Mouse (Mus musculus) hindbrain, embryonic 10.5 days (tissue): ENCODE measurements around the gene Prkca. TPM values are rescaled to one million over a fixed set of nuclear protein-coding genes. Genes with fewer than 3 reads are reported as not detected.

Experiments
- DNase-seq: peaks from one replicate; pipeline ENCODE4 v3.0.0-alpha.2; 2017; ENCODE audit warnings: low spot score
- H3K27ac ChIP-seq: fragments of 300-500 bp; sonication (generic); 2 replicates; pipeline ENCODE4 v1.5.1; 2016; ENCODE audit warnings: mild to moderate bottlenecking, moderate library complexity
- H3K27me3 ChIP-seq: fragments of 300-500 bp; sonication (generic); 2 replicates; pipeline ENCODE4 v1.6.1; 2016; ENCODE audit warnings: mild to moderate bottlenecking; ENCODE audit not compliant: poor library complexity, insufficient read depth, severe bottlenecking
- H3K36me3 ChIP-seq: fragments of 300-500 bp; sonication (generic); 2 replicates; pipeline ENCODE4 v1.6.1; 2016; ENCODE audit warnings: mild to moderate bottlenecking, moderate library complexity
- H3K4me1 ChIP-seq: fragments of 300-500 bp; sonication (generic); replicated peaks from 2 replicates; pipeline ENCODE4 v1.6.1; 2016; ENCODE audit warnings: mild to moderate bottlenecking
- H3K4me3 ChIP-seq: fragments of 300-500 bp; sonication (generic); 2 replicates; pipeline ENCODE4 v1.5.1; 2016; ENCODE audit warnings: mild to moderate bottlenecking, moderate library complexity
- H3K9me3 ChIP-seq: fragments of 300-500 bp; sonication (generic); 2 replicates; pipeline ENCODE4 v1.6.1; 2016; ENCODE audit warnings: mild to moderate bottlenecking, moderate library complexity
- WGBS: fragments of 180-500 bp; shearing (Covaris S2); methylation state at CpG from one replicate; pipeline ENCODE4 v1.1.7; 2016; 5-methylcytosine and 5-hydroxymethylcytosine counted together
- polyA plus RNA-seq: library from polyadenylated mRNA; unstranded; fragments of >200 nt; fragmentation: Nextera tagmentation; extraction: Ambion mirVana; gene quantifications from 2 replicates; pipeline ENCODE4 v1.2.1, GENCODE M21; 2016

Prkca gene
- polyA plus RNA-seq, 1 experiment from 2014 or later = 3.4 TPM

DNA sequence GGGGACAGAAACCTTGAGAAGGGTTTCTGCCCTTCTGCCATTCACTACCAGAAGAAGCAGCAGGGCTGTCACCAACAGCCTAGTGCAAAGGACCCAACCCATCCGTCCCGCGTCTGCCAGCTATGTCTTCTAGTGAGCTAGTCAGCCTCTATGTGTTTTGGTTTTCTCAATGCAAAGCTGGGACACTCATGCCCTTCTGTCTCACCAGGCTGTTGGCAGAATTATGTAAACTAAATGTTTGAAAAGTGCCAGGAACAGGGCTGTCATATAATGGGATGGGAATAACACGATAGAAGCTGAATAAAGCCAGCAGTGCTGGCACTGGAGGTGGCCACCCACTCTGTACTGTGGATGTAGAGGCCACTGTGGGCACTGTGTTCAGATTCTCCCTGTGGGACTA lies 393.1 kb downstream of the Prkca start:
- WGBS = 93% methylated on average over 4 of the region's 4 CpGs
- H3K27ac ChIP-seq = no peak overlapping the region
- DNase-seq = no peak

DNA sequence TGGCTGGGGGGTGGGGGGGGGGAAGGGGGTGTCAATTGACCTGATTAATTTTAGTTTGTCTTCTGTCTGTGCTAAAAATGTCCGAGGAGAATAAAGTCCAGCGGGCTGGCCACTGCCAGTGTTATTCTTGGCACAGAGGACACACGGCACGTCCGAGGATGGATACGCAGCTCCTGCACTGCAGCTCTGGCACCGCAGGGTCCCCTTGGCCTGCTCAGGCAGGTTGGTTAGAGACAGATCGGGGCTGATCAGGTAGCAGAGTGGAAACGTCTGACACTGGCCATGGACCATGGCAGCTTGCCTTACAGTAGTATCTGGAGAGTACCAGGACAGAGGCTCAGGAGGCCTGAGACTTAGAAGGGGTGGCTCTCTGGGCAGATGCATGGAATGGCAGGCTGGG lies 393.5 kb downstream of the Prkca start:
- no peak for DNase-seq
- Histone ChIP-seq H3K9me3 (no peaks in the 10 kb centered on the region), H3K36me3 (no peaks in the 10 kb centered on the region), H3K27me3 (no peaks in the 10 kb centered on the region), H3K27ac (no peak overlapping the region), H3K4me1 (peaks cover 7% of the 10 kb centered on the region; the same call in 1 of the 2 replicates), H3K4me3 (no peak overlapping the region)
- WGBS = 82% methylated on average over 9 of the region's 9 CpGs

More for the DNA sequence above, 393.1 kb downstream of the Prkca start:
- no peaks in the 10 kb centered on the region for H3K9me3 ChIP-seq
- no peaks in the 10 kb centered on the region for H3K36me3 ChIP-seq
- H3K27me3 ChIP-seq = no peaks in the 10 kb centered on the region
- H3K4me1 ChIP-seq = peaks cover 7% of the 10 kb centered on the region; the same call in 1 of the 2 replicates
- no peak overlapping the region for H3K4me3 ChIP-seq

DNA sequence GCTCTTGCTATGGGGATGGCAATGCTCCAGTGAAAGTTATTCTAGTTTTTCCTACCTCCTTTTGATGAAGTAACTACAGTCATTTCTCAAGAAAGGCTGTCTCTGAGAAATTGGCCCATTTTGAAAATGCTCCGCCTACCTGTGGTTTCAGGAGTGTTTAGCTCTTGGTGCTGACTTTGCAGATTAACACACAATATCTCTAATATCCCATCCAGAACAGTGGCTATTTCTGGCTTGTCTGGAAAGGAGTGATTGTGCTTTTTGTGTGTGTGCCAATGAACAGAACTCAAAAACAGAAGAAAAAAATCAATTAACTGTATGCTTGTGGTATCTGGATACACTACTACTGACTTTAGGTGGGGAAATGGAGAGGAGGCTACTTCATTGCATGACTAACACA lies 395.8 kb downstream of the Prkca start:
- H3K9me3 ChIP-seq = no peaks in the 10 kb centered on the region
- H3K4me3 ChIP-seq = no peak overlapping the region
- H3K4me1 ChIP-seq = peaks cover 7% of the 10 kb centered on the region; the same call in 1 of the 2 replicates
- H3K27me3 ChIP-seq = no peaks in the 10 kb centered on the region
- no peaks in the 10 kb centered on the region for H3K36me3 ChIP-seq
- 91% methylated on average over 1 of the region's 1 CpGs for WGBS
- no peak overlapping the region for H3K27ac ChIP-seq
- no peak for DNase-seq

DNA sequence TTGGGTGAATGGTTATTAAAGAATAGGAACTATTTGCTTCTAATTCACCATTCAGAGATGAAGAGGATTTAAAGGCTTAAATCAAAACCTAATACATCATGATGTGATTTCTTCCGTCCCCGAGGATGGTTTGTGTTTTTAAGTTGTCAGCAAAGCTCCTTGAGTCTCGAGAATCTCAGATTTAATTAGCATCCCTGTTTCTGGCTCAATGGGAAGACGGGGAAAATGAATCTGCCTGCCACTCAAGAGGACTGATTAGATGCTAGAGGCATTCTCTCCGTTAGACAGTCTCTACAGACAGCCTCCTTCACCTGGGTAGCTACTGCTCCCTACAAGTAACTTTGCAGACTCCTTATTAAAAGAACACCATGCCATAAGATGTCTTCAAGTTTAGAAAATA lies 396.9 kb downstream of the Prkca start:
- no peak overlapping the region for H3K27ac ChIP-seq
- no peaks in the 10 kb centered on the region for H3K27me3 ChIP-seq
- no peak for DNase-seq
- H3K9me3 ChIP-seq = no peaks in the 10 kb centered on the region
- H3K36me3 ChIP-seq = no peaks in the 10 kb centered on the region
- H3K4me3 ChIP-seq = no peak overlapping the region
- H3K4me1 ChIP-seq = peaks cover 7% of the 10 kb centered on the region; the same call in 1 of the 2 replicates
- WGBS = 64% methylated on average over 5 of the region's 5 CpGs

DNA sequence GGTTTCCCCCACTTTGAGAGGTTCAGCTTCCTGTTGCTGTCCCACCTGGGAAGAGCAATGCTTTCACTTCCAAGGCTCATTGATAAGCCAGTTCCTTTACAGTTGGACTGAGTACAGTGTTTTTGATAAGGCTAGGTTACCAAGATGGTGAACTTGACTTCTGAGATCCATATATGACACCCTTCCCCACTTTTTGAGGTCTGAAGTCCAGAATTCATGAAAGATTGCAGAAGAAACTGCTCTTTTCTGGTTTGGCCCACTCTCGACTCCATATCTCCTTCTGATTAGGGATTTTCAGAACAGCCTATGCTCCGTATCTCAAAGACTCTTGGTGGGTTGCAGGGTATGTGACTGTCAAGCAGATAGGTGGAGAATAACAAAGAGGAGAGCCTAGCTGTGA lies 406.8 kb downstream of the Prkca start:
- Histone ChIP-seq H3K27me3 (no peaks in the 10 kb centered on the region), H3K9me3 (peaks cover 20% of the 10 kb centered on the region), H3K4me1 (no peaks in the 10 kb centered on the region), H3K27ac (no peak overlapping the region), H3K36me3 (no peaks in the 10 kb centered on the region), H3K4me3 (no peak overlapping the region)
- 91% methylated on average over 2 of the region's 2 CpGs for WGBS
- no peak for DNase-seq

DNA sequence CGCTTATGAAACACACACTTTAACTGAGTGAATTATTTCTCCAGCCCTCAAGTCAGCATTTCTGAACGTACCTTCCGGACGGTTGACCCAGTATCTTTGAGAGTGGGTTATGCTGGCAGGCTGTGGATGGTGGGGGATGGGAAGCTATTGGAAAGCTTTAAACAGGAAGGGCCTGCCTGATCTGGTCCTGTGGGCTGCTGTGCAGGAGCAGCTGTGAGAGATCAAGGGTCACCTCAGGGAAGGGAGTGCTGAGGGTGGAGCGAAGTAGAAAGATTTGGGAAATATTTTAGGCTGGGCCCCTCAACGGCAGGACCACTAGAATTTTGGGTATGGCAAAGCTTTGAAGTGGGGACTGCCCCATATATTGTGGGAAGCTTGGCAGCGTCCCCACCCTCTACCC lies 412.0 kb downstream of the Prkca start:
- Histone ChIP-seq H3K27me3 (no peaks in the 10 kb centered on the region), H3K9me3 (no peaks in the 10 kb centered on the region), H3K27ac (no peak overlapping the region), H3K36me3 (no peaks in the 10 kb centered on the region), H3K4me1 (no peaks in the 10 kb centered on the region), H3K4me3 (no peak overlapping the region)
- no peak for DNase-seq
- 76% methylated on average over 7 of the region's 7 CpGs for WGBS

DNA sequence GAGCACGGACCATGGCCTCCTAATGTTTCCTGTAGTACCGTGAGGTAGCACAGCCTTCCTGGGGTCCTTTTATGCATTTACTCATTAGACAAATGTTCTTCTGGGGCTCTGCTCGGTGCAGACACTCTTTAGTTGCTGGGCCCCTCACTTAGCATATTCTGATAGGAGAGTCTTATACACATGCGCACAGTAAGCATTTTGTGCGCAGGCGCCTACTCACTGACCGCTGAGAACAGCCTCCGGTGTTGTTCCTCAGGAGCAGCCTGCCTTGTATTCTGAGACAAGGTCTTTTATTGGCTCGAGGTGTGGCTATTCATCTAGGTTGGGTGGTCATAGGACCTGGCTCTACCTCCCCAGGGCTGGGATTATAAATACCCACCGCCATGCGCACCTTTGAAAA lies 412.4 kb downstream of the Prkca start:
- no peaks in the 10 kb centered on the region for H3K9me3 ChIP-seq
- 92% methylated on average over 11 of the region's 11 CpGs for WGBS
- no peaks in the 10 kb centered on the region for H3K36me3 ChIP-seq
- H3K4me3 ChIP-seq = no peak overlapping the region
- no peaks in the 10 kb centered on the region for H3K27me3 ChIP-seq
- no peak overlapping the region for H3K27ac ChIP-seq
- no peak for DNase-seq
- H3K4me1 ChIP-seq = no peaks in the 10 kb centered on the region

DNA sequence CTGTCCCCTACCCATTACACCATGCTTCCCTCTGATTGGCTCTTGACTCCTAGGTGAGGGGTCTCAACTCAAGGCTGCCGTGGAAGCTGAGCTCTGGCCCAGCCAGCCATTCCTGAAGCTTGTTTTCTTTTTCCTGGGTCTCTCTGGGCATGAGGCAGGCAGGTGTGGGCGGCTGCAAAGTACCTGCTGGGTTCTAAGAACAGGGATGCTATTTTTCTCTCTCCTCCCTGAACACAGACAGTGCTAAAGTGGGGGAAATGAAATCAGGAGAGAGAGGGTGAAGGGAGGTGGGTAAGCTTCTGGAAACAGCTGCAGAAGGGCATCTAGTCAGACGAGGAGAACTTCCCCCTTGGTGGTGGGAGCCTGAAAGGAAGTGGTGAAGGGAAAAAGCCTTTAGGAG lies 414.0 kb downstream of the Prkca start:
- no peaks in the 10 kb centered on the region for H3K36me3 ChIP-seq
- no peaks in the 10 kb centered on the region for H3K9me3 ChIP-seq
- no peak overlapping the region for H3K4me3 ChIP-seq
- 58% methylated on average over 3 of the region's 3 CpGs for WGBS
- H3K27me3 ChIP-seq = no peaks in the 10 kb centered on the region
- DNase-seq = no peak
- H3K4me1 ChIP-seq = no peaks in the 10 kb centered on the region
- H3K27ac ChIP-seq = no peak overlapping the region

DNA sequence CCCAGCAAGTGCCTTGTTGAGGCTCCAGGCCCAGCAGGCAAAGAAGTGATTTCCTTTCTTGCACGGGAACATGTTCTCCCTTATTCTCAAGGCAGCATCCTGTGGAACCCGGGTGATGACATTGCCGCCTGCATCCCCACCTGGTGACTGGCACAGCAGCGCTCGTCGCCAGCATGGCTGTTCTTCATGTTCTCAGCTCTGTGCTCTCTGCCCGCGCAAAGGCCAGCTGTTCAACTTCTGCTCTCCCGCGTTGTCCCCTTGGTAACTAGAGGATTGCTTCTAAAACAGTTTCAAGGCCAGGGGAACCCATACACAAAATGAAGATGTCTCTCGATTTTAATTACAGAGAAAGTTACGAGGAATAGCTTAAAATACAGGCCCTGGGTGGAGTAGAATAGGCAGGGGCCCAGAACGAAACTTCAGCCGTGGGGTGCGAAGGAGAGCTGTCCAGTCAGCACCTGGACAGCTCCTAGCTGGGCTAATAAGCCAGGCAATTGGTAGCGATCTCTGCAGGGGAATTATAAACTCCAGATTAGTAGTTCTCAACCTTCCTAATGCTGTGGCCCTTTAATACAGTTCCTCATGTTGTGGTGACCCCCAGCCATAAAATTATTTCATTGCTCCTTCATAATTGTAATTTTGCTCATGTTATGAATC lies 423.7 kb downstream of the Prkca start:
- Histone ChIP-seq H3K4me3 (no peak overlapping the region), H3K9me3 (no peaks in the 10 kb centered on the region), H3K27ac (no peak overlapping the region), H3K4me1 (peaks cover 11% of the 10 kb centered on the region), H3K27me3 (peaks cover 21% of the 10 kb centered on the region), H3K36me3 (no peaks in the 10 kb centered on the region)
- 48% methylated on average over 16 of the region's 16 CpGs for WGBS
- peak; percentile 18 for DNase-seq

DNA sequence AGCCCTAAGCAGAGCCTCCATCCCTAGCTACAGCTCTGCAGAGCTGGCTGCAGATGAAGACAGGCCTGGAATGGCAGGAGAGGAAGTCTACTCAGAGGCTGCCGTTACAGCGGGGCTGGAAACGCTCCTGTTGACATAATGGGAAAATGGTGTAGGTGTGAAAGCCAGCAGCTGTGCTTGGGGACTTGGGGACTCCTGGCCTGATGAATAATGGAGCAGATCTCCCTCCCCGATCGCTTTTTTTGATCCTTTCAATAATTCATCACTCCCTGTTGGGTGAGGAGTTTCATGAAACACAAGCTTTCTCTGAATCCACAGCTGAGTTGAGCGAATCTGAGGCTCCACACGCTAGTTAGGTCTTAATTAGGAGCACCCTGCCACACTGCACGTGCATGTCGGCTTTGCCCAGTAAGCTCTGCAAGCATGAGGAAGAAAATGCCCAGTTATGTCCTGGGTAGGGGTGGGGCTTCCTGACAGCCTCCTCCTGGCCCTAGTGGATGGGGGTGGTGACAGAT lies 425.9 kb downstream of the Prkca start:
- 62% methylated on average over 9 of the region's 9 CpGs for WGBS
- peaks cover 21% of the 10 kb centered on the region for H3K4me1 ChIP-seq
- peaks cover 43% of the 10 kb centered on the region for H3K27me3 ChIP-seq
- H3K36me3 ChIP-seq = no peaks in the 10 kb centered on the region
- no peak overlapping the region for H3K4me3 ChIP-seq
- H3K9me3 ChIP-seq = no peaks in the 10 kb centered on the region
- no peak for DNase-seq
- no peak overlapping the region for H3K27ac ChIP-seq

DNA sequence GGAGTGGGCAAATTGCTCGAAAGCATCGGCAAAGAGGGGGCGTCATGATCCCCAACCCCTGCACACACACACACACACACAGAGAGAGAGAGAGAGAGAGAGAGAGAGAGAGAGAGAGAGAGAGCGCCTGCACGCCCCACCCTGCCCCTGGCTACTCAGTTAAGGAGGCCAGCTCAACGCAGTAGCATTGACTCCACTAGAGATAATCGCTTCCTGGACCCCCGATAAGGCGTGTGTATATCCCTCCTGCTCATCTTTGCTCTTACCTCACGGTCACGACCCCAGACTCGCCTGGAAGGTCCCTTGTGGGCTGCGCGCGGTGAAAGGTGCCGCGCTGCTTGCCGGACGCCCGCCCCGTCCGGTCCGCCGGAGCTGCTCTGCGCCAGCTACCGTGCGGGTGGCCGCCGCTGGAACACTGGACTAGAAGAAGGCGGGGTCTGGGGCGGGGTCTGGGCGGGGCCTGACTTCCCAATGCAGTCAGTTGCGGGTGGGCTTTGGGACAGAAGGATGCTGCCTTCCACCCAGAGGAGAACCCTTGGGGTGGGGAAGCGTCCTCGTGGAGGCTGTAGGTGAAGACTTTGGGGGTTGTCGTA lies 429.0 kb downstream of the Prkca start, which contains the start of gene Cacng5:
Gene Cacng5 (minus strand): TSS at position 422 of the 593 bp plus-strand sequence.
- H3K4me3 ChIP-seq = peak within 1 kb of the TSS; percentile 48
- H3K4me1 ChIP-seq = peaks cover 21% of the 10 kb centered on the region
- 5% methylated on average over 36 of the region's 36 CpGs for WGBS
- peaks cover 3% of the 10 kb centered on the region; the same call in 1 of the 2 replicates for H3K9me3 ChIP-seq
- no peaks in the 10 kb centered on the region for H3K36me3 ChIP-seq
- DNase-seq = peak; percentile 73
- H3K27me3 ChIP-seq = peaks cover 48% of the 10 kb centered on the region
- 0 out of 2 replicates have a peak within 1 kb of the TSS, but pooled peaks have one; percentile 51 for H3K27ac ChIP-seq

DNA sequence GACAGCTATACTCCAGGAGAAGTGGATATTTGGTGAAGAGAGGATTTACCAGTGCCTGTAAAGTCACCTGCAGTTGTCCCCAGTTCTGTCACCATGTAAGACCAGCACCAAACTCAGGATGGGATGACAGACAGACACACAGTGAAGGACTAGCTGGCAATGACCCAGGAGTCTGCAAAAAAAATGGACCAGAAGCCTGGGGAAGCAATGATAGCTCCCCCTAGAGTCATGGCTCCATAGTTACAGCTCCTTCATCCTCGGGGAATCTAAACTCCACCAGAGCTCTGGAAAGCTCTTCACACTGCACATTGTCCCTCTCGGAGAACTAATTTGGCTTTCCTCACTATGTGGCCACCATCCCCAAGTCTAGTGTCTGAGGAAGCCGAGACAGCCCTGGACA lies 430.4 kb downstream of the Prkca start:
- no peak for DNase-seq
- Histone ChIP-seq H3K4me1 (peaks cover 20% of the 10 kb centered on the region), H3K9me3 (peaks cover 8% of the 10 kb centered on the region; the same call in 1 of the 2 replicates), H3K27me3 (peaks cover 45% of the 10 kb centered on the region), H3K4me3 (no peak overlapping the region), H3K27ac (no peak overlapping the region), H3K36me3 (no peaks in the 10 kb centered on the region)
- 59% methylated on average over 3 of the region's 3 CpGs for WGBS

DNA sequence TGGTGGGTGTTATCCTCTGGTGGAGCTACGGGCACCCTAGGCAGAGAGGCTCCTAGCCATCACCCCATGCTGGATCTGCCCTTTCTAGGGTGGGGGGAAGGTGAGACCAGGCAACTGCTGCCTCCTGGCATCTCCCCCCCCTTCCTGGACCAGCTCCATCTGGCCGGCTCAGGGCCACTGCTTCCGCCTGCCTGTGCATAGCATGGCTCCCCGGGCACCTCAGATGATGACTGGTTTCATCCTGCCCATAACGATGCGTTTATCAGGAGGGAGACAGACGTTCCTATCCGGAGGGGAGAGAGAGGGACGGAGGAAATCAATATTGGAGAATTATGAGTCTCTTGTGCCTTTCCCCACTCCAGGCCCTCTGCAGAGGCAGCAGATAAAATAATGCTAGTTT lies 438.4 kb downstream of the Prkca start:
- Histone ChIP-seq H3K27ac (no peak overlapping the region), H3K4me3 (no peak overlapping the region), H3K27me3 (no peaks in the 10 kb centered on the region)

More for the DNA sequence above, 438.4 kb downstream of the Prkca start:
- no peaks in the 10 kb centered on the region for H3K36me3 ChIP-seq
- H3K9me3 ChIP-seq = peaks cover 8% of the 10 kb centered on the region; the same call in 1 of the 2 replicates
- no peak for DNase-seq
- peaks cover 17% of the 10 kb centered on the region for H3K4me1 ChIP-seq
- WGBS = 80% methylated on average over 9 of the region's 9 CpGs
